Mouse (Mus musculus) midbrain, embryonic 15.5 days (tissue): ENCODE data around the gene Hspa1b. TPM values are rescaled to one million over a fixed set of nuclear protein-coding genes. Genes with fewer than 3 reads are reported as not detected.
"Not testable (repeated sequence)": the region's sequence is repeated elsewhere in the genome, so short reads cannot be mapped to it uniquely, and the experiment has no call there.

Source experiments
- ATAC-seq: fragments of 200-750 bp; cut with Nextera tagmentation; replicated peaks from 2 replicates; pipeline ENCODE4 v1.8.0; 2017; ENCODE audit warnings: moderate TSS enrichment
- H3K27ac ChIP-seq: fragments of 300-500 bp; sonication (generic); 2 replicates; pipeline ENCODE4 v1.5.1; 2015; ENCODE audit warnings: mild to moderate bottlenecking, inconsistent platforms
- H3K27me3 ChIP-seq: fragments of 300-500 bp; sonication (generic); replicated peaks from 2 replicates; pipeline ENCODE4 v1.6.1; 2015; ENCODE audit warnings: inconsistent platforms
- H3K36me3 ChIP-seq: fragments of 300-500 bp; sonication (generic); replicated peaks from 2 replicates; pipeline ENCODE4 v1.6.1; 2015; ENCODE audit warnings: inconsistent platforms
- H3K4me1 ChIP-seq: fragments of 300-500 bp; sonication (generic); 2 replicates; pipeline ENCODE4 v1.6.1; 2015; ENCODE audit warnings: inconsistent platforms
- H3K4me2 ChIP-seq: fragments of 300-500 bp; sonication (generic); 2 replicates; pipeline ENCODE4 v1.6.1; 2015; ENCODE audit warnings: inconsistent platforms, mild to moderate bottlenecking, moderate library complexity
- H3K4me3 ChIP-seq: fragments of 300-500 bp; sonication (generic); 2 replicates; pipeline ENCODE4 v1.5.1; 2015; ENCODE audit warnings: mild to moderate bottlenecking, inconsistent platforms
- H3K9ac ChIP-seq: fragments of 300-500 bp; sonication (generic); 2 replicates; pipeline ENCODE4 v1.6.1; 2015; ENCODE audit warnings: mild to moderate bottlenecking, inconsistent platforms
- H3K9me3 ChIP-seq: fragments of 300-500 bp; sonication (generic); 2 replicates; pipeline ENCODE4 v1.6.1; 2016; ENCODE audit warnings: inconsistent platforms
- WGBS: fragments of 180-500 bp; shearing (Covaris S2); methylation state at CpG from one replicate; pipeline ENCODE4 v1.1.7; 2015; ENCODE audit warnings: mixed read lengths; 5-methylcytosine and 5-hydroxymethylcytosine counted together
- polyA plus RNA-seq: library from polyadenylated mRNA; unstranded; fragments of >200 nt; fragmentation: Nextera tagmentation; extraction: Ambion mirVana; gene quantifications from 2 replicates; pipeline ENCODE4 v1.2.1, GENCODE M21; 2015

Hspa1b gene
- polyA plus RNA-seq, 1 experiment from 2014 or later = 0.31 TPM

- Histone ChIP-seq H3K9me3 (no peaks in the 10 kb centered on the region), H3K9ac (no peak overlapping the region), H3K27ac (0 out of 2 replicates have a peak overlapping the region, but pooled peaks have one; percentile 66), H3K4me3 (peak overlapping the region; percentile 41), H3K27me3 (peaks cover 28% of the 10 kb centered on the region), H3K4me2 (peak overlapping the region; percentile 81), H3K4me1 (peaks cover 8% of the 10 kb centered on the region), H3K36me3 (no peaks in the 10 kb centered on the region)
- no peak for ATAC-seq
- WGBS = 15% methylated on average over 12 of the region's 12 CpGs
Observed at GRCm38 (mm10) chr17:34959881-34960515, 960 bp upstream of the Hspa1b start.

- under 1% methylated on average over 23 of the region's 47 CpGs for WGBS
- H3K4me3 ChIP-seq = peak overlapping the region; percentile 41
- not testable (repeated sequence) for H3K4me1 ChIP-seq, H3K27ac ChIP-seq, H3K9me3 ChIP-seq, H3K36me3 ChIP-seq
- peaks cover 28% of the 10 kb centered on the region for H3K27me3 ChIP-seq
- ATAC-seq = peak; percentile 57
- peak overlapping the region; percentile 34; the same call in 1 of the 2 replicates for H3K9ac ChIP-seq
- H3K4me2 ChIP-seq = peak overlapping the region; percentile 81
Observed at GRCm38 (mm10) chr17:34958734-34959129, 306 bp downstream of the Hspa1b start.

- WGBS = 31% methylated on average over 28 of the region's 40 CpGs
- not testable (repeated sequence) for H3K4me3 ChIP-seq, H3K9me3 ChIP-seq, H3K27ac ChIP-seq, H3K36me3 ChIP-seq, H3K4me1 ChIP-seq, H3K4me2 ChIP-seq, ATAC-seq, H3K9ac ChIP-seq
- peaks cover 28% of the 10 kb centered on the region for H3K27me3 ChIP-seq
Observed at GRCm38 (mm10) chr17:34957966-34958365, 1.1 kb downstream of the Hspa1b start.

- H3K9me3 ChIP-seq, H3K9ac ChIP-seq, H3K36me3 ChIP-seq, H3K4me1 ChIP-seq, ATAC-seq, H3K27ac ChIP-seq, H3K4me2 ChIP-seq, H3K4me3 ChIP-seq: not testable (repeated sequence)
- 11% methylated on average over 39 of the region's 40 CpGs for WGBS
- peaks cover 28% of the 10 kb centered on the region for H3K27me3 ChIP-seq
Observed at GRCm38 (mm10) chr17:34957291-34957690, 1.7 kb downstream of the Hspa1b start.

- ATAC-seq = no peak
- 51% methylated on average over 1 of the region's 1 CpGs for WGBS
- no peak overlapping the region for H3K4me3 ChIP-seq
- peaks cover 9% of the 10 kb centered on the region for H3K4me1 ChIP-seq
- H3K27me3 ChIP-seq = peaks cover 27% of the 10 kb centered on the region
- H3K9ac ChIP-seq = no peak overlapping the region
- no peaks in the 10 kb centered on the region for H3K9me3 ChIP-seq
- H3K36me3 ChIP-seq = no peaks in the 10 kb centered on the region
- no peak overlapping the region for H3K4me2 ChIP-seq
- H3K27ac ChIP-seq = no peak overlapping the region
Observed at GRCm38 (mm10) chr17:34956340-34956739, 2.7 kb downstream of the Hspa1b start.

- peaks cover 24% of the 10 kb centered on the region for H3K27me3 ChIP-seq
- 89% methylated on average over 3 of the region's 3 CpGs for WGBS
- no peak overlapping the region for H3K4me2 ChIP-seq
- no peaks in the 10 kb centered on the region for H3K36me3 ChIP-seq
- no peaks in the 10 kb centered on the region for H3K9me3 ChIP-seq
- ATAC-seq = no peak
- no peak overlapping the region for H3K4me3 ChIP-seq
- no peak overlapping the region for H3K9ac ChIP-seq
- H3K27ac ChIP-seq = no peak overlapping the region
- H3K4me1 ChIP-seq = peaks cover 13% of the 10 kb centered on the region
Observed at GRCm38 (mm10) chr17:34955884-34956283, 3.2 kb downstream of the Hspa1b start.

- WGBS = 81% methylated on average over 4 of the region's 4 CpGs
- H3K9me3 ChIP-seq = no peaks in the 10 kb centered on the region
- no peak overlapping the region for H3K4me2 ChIP-seq
- no peak overlapping the region for H3K27ac ChIP-seq
- H3K27me3 ChIP-seq = peaks cover 20% of the 10 kb centered on the region
- ATAC-seq = no peak
- H3K4me1 ChIP-seq = peaks cover 21% of the 10 kb centered on the region
- H3K36me3 ChIP-seq = no peaks in the 10 kb centered on the region
- H3K9ac ChIP-seq = no peak overlapping the region
- no peak overlapping the region for H3K4me3 ChIP-seq
Observed at GRCm38 (mm10) chr17:34954831-34955230, 4.2 kb downstream of the Hspa1b start.

GRCm38 (mm10) chr17:34953904-34954303 is 5.1 kb downstream of the Hspa1b start:
- peaks cover 14% of the 10 kb centered on the region for H3K27me3 ChIP-seq
- no peak overlapping the region for H3K4me3 ChIP-seq
- WGBS = 96% methylated on average over 4 of the region's 4 CpGs
- H3K9me3 ChIP-seq = no peaks in the 10 kb centered on the region
- H3K9ac ChIP-seq = no peak overlapping the region
- peaks cover 16% of the 10 kb centered on the region for H3K4me1 ChIP-seq
- no peak for ATAC-seq
- peaks cover 4% of the 10 kb centered on the region; the same call in 1 of the 2 replicates for H3K36me3 ChIP-seq
- no peak overlapping the region for H3K27ac ChIP-seq
- no peak overlapping the region for H3K4me2 ChIP-seq

- Histone ChIP-seq H3K4me1 (peaks cover 16% of the 10 kb centered on the region), H3K4me2 (0 out of 2 replicates have a peak overlapping the region, but pooled peaks have one; percentile 72), H3K27ac (no peak overlapping the region), H3K9ac (no peak overlapping the region), H3K36me3 (peaks cover 4% of the 10 kb centered on the region; the same call in 1 of the 2 replicates), H3K4me3 (peak overlapping the region; percentile 94), H3K9me3 (no peaks in the 10 kb centered on the region), H3K27me3 (peaks cover 14% of the 10 kb centered on the region)
- 93% methylated on average over 3 of the region's 3 CpGs for WGBS
- no peak for ATAC-seq
Observed at GRCm38 (mm10) chr17:34953258-34953657, 5.8 kb downstream of the Hspa1b start.

GRCm38 (mm10) chr17:34952378-34953040 is 6.5 kb downstream of the Hspa1b start:
- Histone ChIP-seq H3K4me1 (peaks cover 16% of the 10 kb centered on the region), H3K27ac (peak overlapping the region; percentile 89), H3K36me3 (peaks cover 4% of the 10 kb centered on the region; the same call in 1 of the 2 replicates), H3K4me3 (peak overlapping the region; percentile 94), H3K9me3 (no peaks in the 10 kb centered on the region), H3K27me3 (peaks cover 14% of the 10 kb centered on the region), H3K4me2 (peak overlapping the region; percentile 72), H3K9ac (peak overlapping the region; percentile 100)
- WGBS = under 1% methylated on average over 23 of the region's 23 CpGs
- ATAC-seq = peak; percentile 89

- Histone ChIP-seq H3K4me1 (peaks cover 16% of the 10 kb centered on the region), H3K36me3 (peaks cover 4% of the 10 kb centered on the region; the same call in 1 of the 2 replicates), H3K9me3 (no peaks in the 10 kb centered on the region), H3K27ac (peak overlapping the region; percentile 89), H3K27me3 (peaks cover 12% of the 10 kb centered on the region), H3K4me3 (peak overlapping the region; percentile 94), H3K4me2 (peak overlapping the region; percentile 72), H3K9ac (peak overlapping the region; percentile 100)
- 1% methylated on average over 29 of the region's 29 CpGs for WGBS
- ATAC-seq = peak; percentile 75
Observed at GRCm38 (mm10) chr17:34951636-34952377, 7.2 kb downstream of the Hspa1b start.
